Mouse (Mus musculus) mouse embryonic stem cell (cell line): ENCODE measurements around the gene Msrb3.

Source experiments
- in situ Hi-C, 2 experiments: fragments of 300-500 bp; cut with MboI; formaldehyde crosslinking; loops; 1 replicate in 1 of 2; 3 replicates in 1 of 2; pipeline ENCODE4 v1.14.3; 2019 to 2020; ENCODE audit warnings: low sequenced_read_pairs in 2 of 2, low pct_unique_long_range_greater_than_20kb in 1 of 2, mixed read lengths in 1 of 2; ENCODE audit not compliant: unreplicated experiment in 1 of 2

Msrb3 gene

DNA sequence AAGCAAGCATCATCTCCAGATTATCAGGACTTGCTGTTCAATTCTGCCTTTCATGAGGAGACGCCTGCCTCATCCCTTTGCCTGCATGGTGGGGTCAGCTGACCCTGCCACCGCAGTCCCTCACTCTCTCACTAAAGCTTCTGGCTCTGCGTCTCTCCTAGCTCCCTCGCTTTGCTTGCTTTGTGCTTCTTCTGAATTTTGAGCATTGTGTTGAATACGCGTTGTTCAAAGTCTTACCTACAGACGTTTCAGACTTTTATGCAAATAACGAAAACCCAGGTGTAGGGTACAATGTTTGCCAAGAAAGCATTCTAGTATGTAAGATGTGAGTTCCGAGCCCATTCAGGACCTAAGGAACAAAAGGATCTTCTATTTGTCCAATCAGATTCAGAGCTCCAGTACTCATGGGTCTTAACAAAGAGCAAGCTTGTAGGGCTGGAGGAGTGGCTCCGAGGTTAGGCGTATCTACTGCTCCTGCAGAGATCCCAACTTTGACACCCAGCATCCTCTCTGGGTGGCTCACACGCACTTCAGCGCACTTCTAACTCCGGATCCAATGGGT lies 162.3 kb downstream of the Msrb3 start:
- in situ Hi-C loops, result no loop called here

DNA sequence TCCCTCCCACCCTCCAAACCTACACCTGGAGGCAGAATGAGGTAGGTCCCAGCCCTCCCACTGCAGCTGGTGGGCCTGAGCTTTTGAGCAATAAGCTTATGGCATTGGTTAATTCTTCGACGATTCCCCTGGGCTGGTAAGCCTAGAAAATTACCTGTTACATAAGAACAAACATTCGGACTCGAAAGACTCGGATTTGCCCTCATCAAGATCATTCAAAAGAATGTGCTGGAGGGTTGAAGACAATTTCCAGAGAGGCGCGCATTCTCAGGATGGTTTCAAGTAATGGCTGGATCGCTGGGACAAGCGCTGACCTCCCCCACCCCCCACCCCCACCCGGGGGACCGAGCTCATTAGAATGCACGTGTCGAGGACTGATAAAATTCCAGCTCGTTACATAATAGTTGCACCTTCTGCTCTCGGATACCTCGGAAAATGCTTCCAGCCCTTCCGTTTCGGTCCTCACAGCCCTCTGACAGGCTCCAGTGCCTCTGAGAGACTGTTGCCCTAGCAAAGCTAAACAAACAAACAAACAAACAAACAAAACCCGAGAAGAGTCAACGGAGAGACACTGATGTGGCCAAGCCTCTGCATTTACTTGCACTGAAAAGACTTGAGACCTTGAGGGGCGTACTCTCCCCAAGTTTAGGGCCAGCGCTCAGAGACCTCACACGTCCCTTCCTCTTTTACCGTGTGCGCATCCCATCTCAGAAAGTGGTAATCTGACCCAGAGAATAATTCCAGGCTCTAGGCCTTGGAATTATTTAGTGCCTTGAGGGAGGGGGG lies 163.0 kb downstream of the Msrb3 start:
- in situ Hi-C loops, result no loop called here

DNA sequence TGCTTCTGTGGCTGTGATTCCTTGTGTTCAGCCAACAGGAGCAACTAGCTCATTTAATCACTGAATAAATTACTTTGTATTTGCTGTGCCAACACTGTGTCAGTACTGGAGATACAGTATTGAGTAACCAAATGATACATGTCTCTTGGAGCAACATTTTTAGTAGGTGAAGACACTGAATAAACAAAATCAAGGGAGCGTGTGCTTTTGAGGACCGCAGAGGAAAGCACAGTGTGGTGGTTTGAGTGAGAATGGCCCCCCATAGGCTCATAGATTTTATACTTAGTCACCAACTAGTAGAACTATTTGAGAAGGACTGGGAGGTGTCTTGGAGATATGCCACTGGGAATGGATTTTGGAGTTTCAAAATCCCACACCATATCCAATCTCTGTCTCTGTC lies 164.5 kb downstream of the Msrb3 start:
- in situ Hi-C loops, result no loop called here
